Mouse (Mus musculus) urinary bladder, adult 2 months (tissue): ENCODE measurements around the gene Npc1l1. TPM values are rescaled to one million over a fixed set of nuclear protein-coding genes. Genes with fewer than 3 reads are reported as not detected.

Experiments used
- DNase-seq: peaks from one replicate; pipeline ENCODE4 v3.0.0; 2022; ENCODE audit warnings: low spot score
- polyA plus RNA-seq: library from polyadenylated mRNA; depleted of rRNA; stranded (reverse); fragments of >200 nt; gene quantifications from 2 replicates; pipeline ENCODE4 v1.2.3, GENCODE M21; 2012

Npc1l1 gene
- polyA plus RNA-seq, 1 experiment = 0.18 TPM

GRCm38 (mm10) chr11:6207090-6207489 is 22.9 kb downstream of the Npc1l1 start:
- no peak for DNase-seq

GRCm38 (mm10) chr11:6200570-6200969 is 29.4 kb downstream of the Npc1l1 start:
- DNase-seq = no peak

- DNase-seq = peak; percentile 87
These were observed 29.8 kb downstream of the Npc1l1 start, which contains the start of gene Nudcd3 for GRCm38 (mm10) chr11:6200087-6200569. Gene Nudcd3, minus strand, starts transcription at chr11:6200415.

GRCm38 (mm10) chr11:6199410-6200086 is 30.4 kb downstream of the Npc1l1 start, which contains the start of gene A730071L15Rik:
Gene A730071L15Rik, plus strand, starts transcription at chr11:6200029.
- no peak for DNase-seq

- DNase-seq = no peak
These were observed 31.5 kb downstream of the Npc1l1 start for GRCm38 (mm10) chr11:6198449-6198848.

GRCm38 (mm10) chr11:6196780-6197179 is 33.2 kb downstream of the Npc1l1 start:
- DNase-seq = no peak

- peak; percentile 53 for DNase-seq
These were observed 42.1 kb downstream of the Npc1l1 start for GRCm38 (mm10) chr11:6187878-6188277.

- no peak for DNase-seq
These were observed 42.5 kb downstream of the Npc1l1 start for GRCm38 (mm10) chr11:6187399-6187798.

- no peak for DNase-seq
These were observed 45.6 kb downstream of the Npc1l1 start for GRCm38 (mm10) chr11:6184202-6184935.

- DNase-seq = no peak
These were observed 46.7 kb downstream of the Npc1l1 start for GRCm38 (mm10) chr11:6183246-6183645.

- DNase-seq = no peak
These were observed 49.0 kb downstream of the Npc1l1 start for GRCm38 (mm10) chr11:6180811-6181399.

- DNase-seq = no peak
These were observed 50.7 kb downstream of the Npc1l1 start for GRCm38 (mm10) chr11:6179194-6179593.

- DNase-seq = no peak
These were observed 51.2 kb downstream of the Npc1l1 start for GRCm38 (mm10) chr11:6178673-6179166.

GRCm38 (mm10) chr11:6177781-6178420 is 52.0 kb downstream of the Npc1l1 start:
- DNase-seq = no peak

GRCm38 (mm10) chr11:6175506-6175905 is 54.4 kb downstream of the Npc1l1 start:
- no peak for DNase-seq

- no peak for DNase-seq
These were observed 55.2 kb downstream of the Npc1l1 start for GRCm38 (mm10) chr11:6174719-6175118.

GRCm38 (mm10) chr11:6169041-6169663 is 60.8 kb downstream of the Npc1l1 start:
- DNase-seq = no peak

GRCm38 (mm10) chr11:6166351-6166750 is 63.6 kb downstream of the Npc1l1 start:
- DNase-seq = no peak

- no peak for DNase-seq
These were observed 64.4 kb downstream of the Npc1l1 start for GRCm38 (mm10) chr11:6165391-6166081.

GRCm38 (mm10) chr11:6164781-6165180 is 65.2 kb downstream of the Npc1l1 start:
- no peak for DNase-seq

GRCm38 (mm10) chr11:6163706-6164105 is 66.2 kb downstream of the Npc1l1 start:
- no peak for DNase-seq
